Mouse (Mus musculus) Patski (cell line): ENCODE measurements around the gene Apeh. TPM values are rescaled to one million over a fixed set of nuclear protein-coding genes. Genes with fewer than 3 reads are reported as not detected.

ENCODE experiments used
- ATAC-seq: fragments of 100-300 bp; one replicate; pipeline ENCODE4 v1.8.0; 2021
- CTCF ChIA-PET: fragments of 350-600 bp; sonication (Branson Sonifier 250); formaldehyde crosslinking; loops from one replicate; lab custom pipeline; 2022; ENCODE audit warnings: inconsistent platforms; lab: Charles Lee
- POLR2A ChIA-PET: fragments of 350-600 bp; sonication (Branson Sonifier 250); formaldehyde crosslinking; loops from one replicate; lab custom pipeline; 2022; ENCODE audit warnings: antibody characterized with exemption, inconsistent platforms; lab: Charles Lee
- DNase-seq: peaks from one replicate; pipeline ENCODE4 v3.0.0-alpha.2; 2011; ENCODE audit warnings: low read depth, low spot score
- H3K27me3 ChIP-seq: fragments of 371-371 bp; one replicate; pipeline ENCODE4 v1.5.1; 2021
- CTCF ChIP-seq: fragments of 100-300 bp; IDR thresholded peaks from one replicate; pipeline ENCODE4 v1.5.1; 2021
- in situ Hi-C: fragments of 300-500 bp; cut with MboI; formaldehyde crosslinking; loops from 3 replicates; pipeline ENCODE4 v1.11.1; 2018; ENCODE audit warnings: low pct_unique_long_range_greater_than_20kb, mixed read lengths
- polyA plus RNA-seq: library from polyadenylated mRNA; unstranded; gene quantifications from one replicate; pipeline ENCODE4 v1.2.3, GENCODE M21; 2021

The Apeh gene
- polyA plus RNA-seq, 1 experiment from 2014 or later, result 93.3 TPM

GRCm38 (mm10) chr9:108104766-108105548 is 10.6 kb upstream of the Apeh start:
- CTCF ChIA-PET, result interaction anchor here (0.6 kb wide), 1 partner anchor 9 kb away, joined by 3 read pairs; no protein-coding TSS in a partner anchor
- no peak for TF ChIP-seq CTCF
- in situ Hi-C loops, result no loop called here
- DNase-seq (no peak), ATAC-seq (no peak)
- peaks cover 30% of the 10 kb centered on the region for H3K27me3 ChIP-seq
- POLR2A ChIA-PET, result interaction anchor here (0.6 kb wide), 1 partner anchor 156 kb away, joined by 4 read pairs; no protein-coding TSS in a partner anchor

DNA sequence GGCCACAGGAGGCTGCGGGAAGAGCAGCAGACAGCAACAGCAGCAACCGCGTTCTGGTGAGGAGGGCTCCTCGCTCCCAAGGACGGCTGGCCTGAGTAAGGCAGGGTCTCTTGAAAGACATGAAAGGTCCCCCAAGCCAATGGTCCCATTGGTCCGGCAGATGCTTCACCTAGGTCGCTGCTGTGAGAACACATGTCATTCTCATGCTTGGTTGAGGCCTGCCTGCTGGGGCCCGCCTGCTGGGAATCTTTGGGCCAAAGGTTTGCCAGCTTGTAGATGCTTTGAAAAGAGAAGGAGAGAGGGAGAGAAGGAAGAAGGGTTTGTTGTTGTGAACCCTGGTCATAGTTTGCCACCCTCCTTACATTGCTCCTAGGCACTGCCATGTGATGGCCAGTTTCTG is 5.2 kb upstream of the Apeh start:
- ChIA-PET POLR2A (no interaction called here), CTCF (no interaction called here)
- DNase-seq (no peak), ATAC-seq (no peak)
- in situ Hi-C loops, result loop anchor here (5.0 kb wide), 2 partner anchors 103 to 188 kb away; no protein-coding TSS in a partner anchor
- H3K27me3 ChIP-seq, result peaks cover 11% of the 10 kb centered on the region
- TF ChIP-seq CTCF, result no peak

DNA sequence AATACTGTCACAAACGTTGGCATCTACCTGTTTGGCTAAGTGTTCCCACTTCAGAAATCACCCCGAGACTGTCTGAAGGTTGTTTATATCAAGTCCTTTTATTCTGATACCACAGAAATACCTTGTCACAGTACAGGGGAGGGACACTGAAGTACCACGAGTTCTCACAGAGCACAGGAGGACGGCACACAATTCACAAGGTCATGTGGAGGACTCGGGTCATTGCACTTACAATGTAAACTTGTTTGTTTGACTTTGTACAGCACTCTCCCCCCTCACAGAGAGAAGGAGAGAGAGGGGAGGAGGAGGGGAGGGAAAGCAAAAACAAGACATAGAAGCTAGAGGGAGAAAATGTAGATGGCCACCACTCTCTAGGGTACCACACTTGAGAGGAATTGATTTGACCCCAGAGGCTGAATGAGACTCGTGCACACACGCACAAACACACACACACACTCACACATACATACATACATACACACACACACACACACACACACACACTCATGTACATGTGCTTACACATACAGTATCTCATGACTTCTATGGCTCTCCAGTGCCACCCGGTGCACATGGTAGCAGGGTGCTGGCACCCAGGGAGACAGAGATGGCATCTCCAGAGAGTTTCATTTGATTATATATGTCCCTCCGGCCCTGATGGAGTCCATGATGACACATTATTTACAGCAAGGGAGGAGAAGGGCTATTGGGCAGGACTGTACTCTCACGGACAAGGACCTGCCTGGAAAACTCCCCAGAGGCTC is 1.7 kb upstream of the Apeh start:
- in situ Hi-C loops, result loop anchor here (5.0 kb wide), 2 partner anchors 106 to 191 kb away; no protein-coding TSS in a partner anchor
- POLR2A ChIA-PET, result interaction anchor here (0.6 to 0.9 kb wide), 3 partner anchors 32 to 188 kb away, joined by 4 to 6 read pairs (median 5); no protein-coding TSS in a partner anchor
- DNase-seq (no peak), ATAC-seq (no peak)
- peaks cover 6% of the 10 kb centered on the region for H3K27me3 ChIP-seq
- CTCF ChIA-PET, result interaction anchor here (1.0 to 2.0 kb wide), 9 partner anchors 9 to 246 kb away, joined by 3 to 20 read pairs (median 4); no protein-coding TSS in a partner anchor
- TF ChIP-seq CTCF, result no peak

GRCm38 (mm10) chr9:108095518-108095917 is 1.1 kb upstream of the Apeh start:
- ChIA-PET POLR2A (interaction anchor here (0.6 to 0.9 kb wide), 3 partner anchors 32 to 189 kb away, joined by 4 to 6 read pairs (median 5); no protein-coding TSS in a partner anchor), CTCF (interaction anchor here (1.0 to 2.0 kb wide), 9 partner anchors 10 to 247 kb away, joined by 3 to 20 read pairs (median 4); no protein-coding TSS in a partner anchor)
- ATAC-seq (no peak), DNase-seq (no peak)
- TF ChIP-seq CTCF, result no peak
- in situ Hi-C loops, result loop anchor here (5.0 kb wide), 2 partner anchors 107 to 192 kb away; no protein-coding TSS in a partner anchor
- no peaks in the 10 kb centered on the region for H3K27me3 ChIP-seq

DNA sequence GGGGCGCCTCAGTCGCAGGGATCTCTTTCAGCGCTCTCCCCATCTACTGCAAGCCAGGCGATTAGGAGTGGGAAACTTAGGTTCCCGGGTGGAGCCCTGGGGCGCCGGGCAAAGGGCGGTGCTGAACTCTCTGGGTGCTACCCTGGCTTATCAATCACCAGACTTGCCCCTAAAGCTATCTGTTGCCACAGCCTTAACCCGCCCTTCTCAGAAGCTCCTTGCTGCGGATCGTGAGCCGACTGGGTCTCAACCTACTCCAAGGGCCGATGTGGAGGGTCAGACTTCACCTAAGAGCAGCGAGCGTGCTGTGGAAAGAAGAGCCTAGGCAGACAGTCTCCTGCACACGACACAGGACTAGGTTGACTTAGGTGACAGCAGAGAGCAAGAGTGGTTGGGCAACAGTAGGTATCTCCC is 599 bp upstream of the Apeh start:
- H3K27me3 ChIP-seq, result no peaks in the 10 kb centered on the region
- ATAC-seq (no peak), DNase-seq (no peak)
- ChIA-PET CTCF (interaction anchor here (1.0 to 2.0 kb wide), 8 partner anchors 26 to 247 kb away, joined by 3 to 20 read pairs (median 4); no protein-coding TSS in a partner anchor), POLR2A (interaction anchor here (0.9 kb wide), 1 partner anchor 189 kb away, joined by 5 read pairs; no protein-coding TSS in a partner anchor)
- no peak for TF ChIP-seq CTCF
- in situ Hi-C loops, result loop anchor here (5.0 kb wide), 2 partner anchors 107 to 192 kb away; no protein-coding TSS in a partner anchor

- TF ChIP-seq CTCF, result no peak
- POLR2A ChIA-PET, result no interaction called here
- no peaks in the 10 kb centered on the region for H3K27me3 ChIP-seq
- no peak for DNase-seq
- no peak for ATAC-seq
- in situ Hi-C loops, result no loop called here
- CTCF ChIA-PET, result no interaction called here
Observed at GRCm38 (mm10) chr9:108093586-108093985, 820 bp downstream of the Apeh start.

DNA sequence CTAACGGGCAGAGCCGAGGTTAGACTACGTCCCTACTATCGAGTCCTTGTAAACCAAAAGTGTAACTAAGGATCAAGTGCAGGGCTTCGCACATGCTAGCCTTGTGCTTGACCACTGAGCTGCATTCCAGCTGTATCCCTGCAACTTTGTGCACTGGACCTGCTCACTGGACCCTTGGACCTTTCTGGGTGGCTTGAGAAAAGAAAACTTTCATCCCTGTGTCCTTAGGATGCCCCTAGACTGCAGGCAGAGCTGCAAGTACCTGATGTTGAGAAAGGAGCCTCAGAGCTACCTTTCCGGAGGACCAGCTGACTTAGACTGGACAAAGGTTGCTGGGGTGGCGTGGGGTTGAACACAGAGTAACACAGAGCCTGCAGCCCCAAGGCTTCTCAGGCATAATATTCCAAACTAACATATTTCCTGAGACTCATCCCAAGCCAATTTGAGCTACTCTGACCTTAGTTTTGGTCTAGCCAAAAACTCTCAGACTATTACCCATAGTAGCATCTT is 3.7 kb downstream of the Apeh start:
- in situ Hi-C loops, result no loop called here
- POLR2A ChIA-PET, result no interaction called here
- H3K27me3 ChIP-seq, result no peaks in the 10 kb centered on the region
- CTCF ChIA-PET, result interaction anchor here (0.7 to 1.0 kb wide), 2 partner anchors 23 to 194 kb away, joined by 3 read pairs; no protein-coding TSS in a partner anchor
- DNase-seq (no peak), ATAC-seq (no peak)
- no peak for TF ChIP-seq CTCF

- H3K27me3 ChIP-seq, result no peaks in the 10 kb centered on the region
- ChIA-PET POLR2A (no interaction called here), CTCF (no interaction called here)
- TF ChIP-seq CTCF, result no peak
- DNase-seq (no peak), ATAC-seq (no peak)
- in situ Hi-C loops, result no loop called here
Observed at GRCm38 (mm10) chr9:108085261-108085660, 9.1 kb downstream of the Apeh start.

GRCm38 (mm10) chr9:108083561-108083960 is 10.8 kb downstream of the Apeh start:
- no peaks in the 10 kb centered on the region for H3K27me3 ChIP-seq
- ATAC-seq (no peak), DNase-seq (no peak)
- POLR2A ChIA-PET, result no interaction called here
- in situ Hi-C loops, result no loop called here
- TF ChIP-seq CTCF, result no peak
- CTCF ChIA-PET, result no interaction called here

DNA sequence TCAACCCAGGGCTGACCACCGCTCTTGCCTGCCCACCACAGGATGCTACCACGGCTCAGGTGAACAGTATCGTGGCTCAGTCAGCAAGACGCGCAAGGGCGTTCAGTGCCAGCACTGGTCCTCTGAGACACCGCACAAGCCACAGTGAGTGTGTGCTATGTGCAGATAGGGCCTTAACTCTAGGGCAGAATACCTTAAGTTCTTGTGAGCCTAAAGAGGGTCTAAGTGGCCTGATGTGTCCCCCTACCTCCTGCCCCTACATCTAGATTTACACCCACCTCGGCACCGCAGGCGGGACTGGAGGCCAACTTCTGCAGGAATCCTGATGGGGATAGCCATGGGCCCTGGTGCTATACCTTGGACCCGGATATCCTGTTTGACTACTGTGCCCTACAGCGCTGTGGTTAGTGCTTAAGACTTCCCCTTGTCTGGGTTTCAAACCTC is 11.4 kb downstream of the Apeh start, which contains the start of gene Rnf123:
Rnf123 (minus strand) TSS at position 359 of the 444 bp plus-strand sequence.
- ATAC-seq (no peak), DNase-seq (no peak)
- TF ChIP-seq CTCF, result no peak
- ChIA-PET CTCF (no interaction called here), POLR2A (no interaction called here)
- H3K27me3 ChIP-seq, result no peaks in the 10 kb centered on the region
- in situ Hi-C loops, result no loop called here
